Mouse (Mus musculus): ENCODE measurements around the gene Lrp2bp. TPM values are rescaled to one million over a fixed set of nuclear protein-coding genes. Genes with fewer than 3 reads are reported as not detected.

Gene Lrp2bp
- polyA plus RNA-seq, 1 experiment: not detected

DNA sequence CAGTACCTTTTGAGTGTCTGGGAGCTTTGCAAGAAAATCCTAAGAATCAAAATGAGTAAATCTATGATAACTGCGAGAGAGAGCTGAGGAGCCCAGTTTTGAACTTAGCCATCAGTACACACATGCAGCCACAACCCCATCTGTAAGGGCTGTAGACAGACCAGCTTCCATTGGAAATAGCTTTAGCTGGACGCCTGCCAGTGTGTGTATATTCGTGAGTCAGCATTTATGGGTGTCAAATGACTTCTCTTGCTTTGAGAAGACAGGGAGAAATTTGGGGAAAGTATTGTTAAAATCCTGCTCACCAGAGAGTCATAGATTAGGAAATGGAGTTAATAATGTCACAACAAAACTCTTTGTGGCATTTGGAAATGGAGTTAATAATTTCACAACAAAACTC lies 12.4 kb upstream of the Lrp2bp start:
- no peak for DNase-seq
- Histone ChIP-seq H3K4me1 (replicated peaks; ENCODE audit: control insufficient read depth, insufficient read depth, low read length) (peaks cover 2% of the 10 kb centered on the region), H3K27ac (ENCODE audit: control insufficient read depth, insufficient read depth, low read length) (no peak overlapping the region), H3K4me3 (ENCODE audit: control insufficient read depth, insufficient read depth, low read length) (no peak overlapping the region), H3K27me3 (ENCODE audit: control insufficient read depth, insufficient read depth, low read length) (no peaks in the 10 kb centered on the region), H3K36me3 (ENCODE audit: control insufficient read depth, insufficient read depth, low read length) (peaks cover 8% of the 10 kb centered on the region; the same call in 1 of the 2 replicates)
- WGBS: 84% methylated on average over 3 of the region's 3 CpGs
- TF ChIP-seq CTCF (IDR thresholded peaks at IDR 0.05; ENCODE audit: borderline replicate concordance, control insufficient read depth, extremely low read depth, insufficient read depth, low read length, poor library complexity) (no peak), POLR2A (IDR thresholded peaks at IDR 0.05; ENCODE audit: control insufficient read depth, extremely low read depth, insufficient read depth, low read length, poor library complexity) (no peak)

DNA sequence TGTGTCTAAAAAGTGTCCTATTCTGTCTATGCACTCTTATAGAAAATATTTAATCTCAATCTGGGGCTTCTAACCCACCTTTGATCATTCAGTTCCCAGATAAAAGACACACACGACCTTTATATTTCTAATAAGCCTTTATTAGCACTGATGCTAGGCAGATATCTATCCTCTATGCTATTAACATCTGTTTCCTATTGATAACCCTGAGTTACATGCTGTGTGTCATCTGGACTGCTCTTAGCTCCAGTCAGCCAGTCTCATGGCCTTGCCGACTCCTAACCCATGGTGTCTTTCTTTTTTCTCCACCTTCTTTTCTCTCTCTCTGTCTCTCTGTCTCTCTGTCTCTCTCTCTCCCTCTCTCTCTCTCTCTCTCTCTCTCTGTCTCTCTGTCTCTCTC lies 10.9 kb upstream of the Lrp2bp start:
- TF ChIP-seq POLR2A (IDR thresholded peaks at IDR 0.05; ENCODE audit: control insufficient read depth, extremely low read depth, insufficient read depth, low read length, poor library complexity) (no peak), CTCF (IDR thresholded peaks at IDR 0.05; ENCODE audit: borderline replicate concordance, control insufficient read depth, extremely low read depth, insufficient read depth, low read length, poor library complexity) (no peak)
- no peak overlapping the region for H3K27ac ChIP-seq (ENCODE audit: control insufficient read depth, insufficient read depth, low read length)
- H3K36me3 ChIP-seq (ENCODE audit: control insufficient read depth, insufficient read depth, low read length): peaks cover 8% of the 10 kb centered on the region; the same call in 1 of the 2 replicates
- H3K4me1 ChIP-seq (replicated peaks; ENCODE audit: control insufficient read depth, insufficient read depth, low read length): peaks cover 2% of the 10 kb centered on the region
- 90% methylated on average over 2 of the region's 2 CpGs for WGBS
- DNase-seq: no peak
- H3K4me3 ChIP-seq (ENCODE audit: control insufficient read depth, insufficient read depth, low read length): no peak overlapping the region
- H3K27me3 ChIP-seq (ENCODE audit: control insufficient read depth, insufficient read depth, low read length): no peaks in the 10 kb centered on the region

DNA sequence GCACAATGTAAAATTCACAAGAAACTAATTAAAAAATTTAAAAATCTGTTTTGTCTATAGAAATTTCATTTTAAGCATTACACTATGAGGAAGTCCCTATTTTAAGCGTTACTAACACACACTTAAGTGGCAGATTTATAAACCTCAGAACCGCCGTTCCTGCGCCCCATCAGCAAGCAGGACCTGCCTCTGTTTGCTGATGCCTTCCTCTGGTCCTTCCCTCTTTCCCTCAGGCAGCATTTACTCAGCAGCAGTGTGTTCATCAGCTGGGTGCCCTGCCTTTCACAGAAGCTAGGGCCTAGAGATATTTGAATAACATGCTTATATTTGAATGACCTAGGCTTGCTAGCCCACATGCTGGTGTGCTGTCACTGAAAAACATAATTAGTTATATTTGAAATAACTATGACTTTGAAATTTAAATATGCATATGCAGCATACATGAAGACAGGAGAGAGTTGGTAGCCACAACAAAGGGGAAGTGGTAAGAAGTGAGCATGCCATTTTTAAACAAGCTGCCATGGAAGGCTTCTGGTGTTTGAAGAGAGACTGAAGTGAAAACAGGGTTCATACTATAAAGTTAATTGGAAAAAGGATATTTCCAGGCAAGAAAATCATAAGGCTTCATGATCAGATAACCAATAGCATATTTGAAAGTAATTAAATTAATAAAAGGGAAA lies 8.3 kb upstream of the Lrp2bp start:
- H3K27ac ChIP-seq (ENCODE audit: control insufficient read depth, insufficient read depth, low read length): no peak overlapping the region
- H3K36me3 ChIP-seq (ENCODE audit: control insufficient read depth, insufficient read depth, low read length): peaks cover 6% of the 10 kb centered on the region; the same call in 1 of the 2 replicates
- H3K4me1 ChIP-seq (replicated peaks; ENCODE audit: control insufficient read depth, insufficient read depth, low read length): peaks cover 2% of the 10 kb centered on the region
- TF ChIP-seq POLR2A (IDR thresholded peaks at IDR 0.05; ENCODE audit: control insufficient read depth, extremely low read depth, insufficient read depth, low read length, poor library complexity) (no peak), CTCF (IDR thresholded peaks at IDR 0.05; ENCODE audit: borderline replicate concordance, control insufficient read depth, extremely low read depth, insufficient read depth, low read length, poor library complexity) (no peak)
- no peaks in the 10 kb centered on the region for H3K27me3 ChIP-seq (ENCODE audit: control insufficient read depth, insufficient read depth, low read length)
- WGBS: 42% methylated on average over 4 of the region's 4 CpGs
- no peak for DNase-seq
- H3K4me3 ChIP-seq (ENCODE audit: control insufficient read depth, insufficient read depth, low read length): no peak overlapping the region

DNA sequence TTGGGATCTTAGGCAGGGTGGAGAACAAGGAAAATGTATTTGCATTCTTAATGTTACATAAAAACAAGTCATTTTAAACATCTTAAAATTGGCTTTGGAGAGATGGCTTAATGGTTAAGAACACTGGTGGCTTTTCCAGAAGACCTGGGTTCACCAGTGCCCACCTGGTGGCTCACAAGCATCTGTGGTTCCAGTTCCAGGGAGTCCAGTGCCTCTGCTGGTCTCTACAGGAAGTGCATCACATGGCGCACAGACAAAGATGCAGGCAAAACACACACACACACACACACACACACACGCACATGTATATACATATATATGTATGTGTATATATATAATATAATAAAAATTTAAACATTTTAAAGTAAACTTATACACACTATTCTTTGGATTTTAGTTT lies 5.0 kb upstream of the Lrp2bp start:
- H3K4me3 ChIP-seq (ENCODE audit: control insufficient read depth, insufficient read depth, low read length): no peak overlapping the region
- DNase-seq: peak; percentile 38

DNA sequence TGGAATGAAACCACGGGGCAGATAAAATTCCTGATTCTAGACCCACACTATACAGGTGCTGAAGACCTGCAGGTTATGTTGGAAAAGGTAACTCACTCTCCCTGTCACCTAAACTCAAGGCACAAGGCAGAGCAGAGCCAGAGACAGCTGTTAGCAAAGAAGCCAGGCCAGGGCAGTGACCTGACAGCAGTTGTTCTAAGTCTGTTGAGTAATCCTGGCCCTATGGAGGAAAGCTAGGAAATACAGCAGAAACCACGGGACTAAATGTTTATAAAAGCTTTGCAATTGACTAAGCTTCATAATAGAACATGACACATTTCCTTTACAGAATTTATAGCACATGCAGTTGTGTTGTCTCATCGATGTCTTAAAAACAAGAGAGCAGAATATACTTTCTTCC lies 3.5 kb upstream of the Lrp2bp start:
- H3K27me3 ChIP-seq (ENCODE audit: control insufficient read depth, insufficient read depth, low read length): no peaks in the 10 kb centered on the region
- TF ChIP-seq CTCF (IDR thresholded peaks at IDR 0.05; ENCODE audit: borderline replicate concordance, control insufficient read depth, extremely low read depth, insufficient read depth, low read length, poor library complexity) (no peak), POLR2A (IDR thresholded peaks at IDR 0.05; ENCODE audit: control insufficient read depth, extremely low read depth, insufficient read depth, low read length, poor library complexity) (no peak)
- no peak overlapping the region for H3K27ac ChIP-seq (ENCODE audit: control insufficient read depth, insufficient read depth, low read length)
- WGBS: 93% methylated on average over 3 of the region's 3 CpGs
- peaks cover 7% of the 10 kb centered on the region for H3K4me1 ChIP-seq (replicated peaks; ENCODE audit: control insufficient read depth, insufficient read depth, low read length)
- peaks cover 15% of the 10 kb centered on the region; the same call in 1 of the 2 replicates for H3K36me3 ChIP-seq (ENCODE audit: control insufficient read depth, insufficient read depth, low read length)
- DNase-seq: no peak
- no peak overlapping the region for H3K4me3 ChIP-seq (ENCODE audit: control insufficient read depth, insufficient read depth, low read length)

More for the DNA sequence above, 5.0 kb upstream of the Lrp2bp start:
- no peak for TF ChIP-seq CTCF (IDR thresholded peaks at IDR 0.05; ENCODE audit: borderline replicate concordance, control insufficient read depth, extremely low read depth, insufficient read depth, low read length, poor library complexity)
- no peak for TF ChIP-seq POLR2A (IDR thresholded peaks at IDR 0.05; ENCODE audit: control insufficient read depth, extremely low read depth, insufficient read depth, low read length, poor library complexity)
- 100% methylated on average over 2 of the region's 2 CpGs for WGBS
- Histone ChIP-seq H3K27ac (ENCODE audit: control insufficient read depth, insufficient read depth, low read length) (no peak overlapping the region; the same call in 1 of the 2 replicates), H3K4me1 (replicated peaks; ENCODE audit: control insufficient read depth, insufficient read depth, low read length) (peaks cover 4% of the 10 kb centered on the region), H3K36me3 (ENCODE audit: control insufficient read depth, insufficient read depth, low read length) (peaks cover 15% of the 10 kb centered on the region; the same call in 1 of the 2 replicates), H3K27me3 (ENCODE audit: control insufficient read depth, insufficient read depth, low read length) (no peaks in the 10 kb centered on the region)

DNA sequence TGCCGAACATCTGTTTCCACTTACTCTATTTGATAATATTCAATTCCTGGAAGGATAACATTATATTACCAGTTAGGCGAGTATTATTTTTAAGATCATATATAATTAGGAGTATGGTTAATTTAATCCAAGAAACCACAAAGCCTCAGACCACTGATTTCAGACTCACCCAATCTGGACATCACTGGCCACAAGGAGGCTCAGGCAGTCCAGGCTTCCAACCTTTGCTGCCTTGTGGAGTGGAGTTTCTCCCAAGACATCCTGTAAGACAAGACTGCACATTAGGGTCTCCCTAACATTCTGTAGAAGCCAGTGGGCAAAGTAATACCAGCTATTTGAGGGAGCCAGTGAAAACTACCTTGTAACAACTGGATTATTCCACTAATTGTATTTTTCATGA lies 875 bp upstream of the Lrp2bp start:
- no peak overlapping the region for H3K27ac ChIP-seq (ENCODE audit: control insufficient read depth, insufficient read depth, low read length)
- no peaks in the 10 kb centered on the region for H3K27me3 ChIP-seq (ENCODE audit: control insufficient read depth, insufficient read depth, low read length)
- 96% methylated on average over 2 of the region's 2 CpGs for WGBS
- no peak for DNase-seq
- H3K36me3 ChIP-seq (ENCODE audit: control insufficient read depth, insufficient read depth, low read length): peaks cover 15% of the 10 kb centered on the region; the same call in 1 of the 2 replicates
- H3K4me1 ChIP-seq (replicated peaks; ENCODE audit: control insufficient read depth, insufficient read depth, low read length): peaks cover 5% of the 10 kb centered on the region
- TF ChIP-seq CTCF (IDR thresholded peaks at IDR 0.05; ENCODE audit: borderline replicate concordance, control insufficient read depth, extremely low read depth, insufficient read depth, low read length, poor library complexity) (no peak), POLR2A (IDR thresholded peaks at IDR 0.05; ENCODE audit: control insufficient read depth, extremely low read depth, insufficient read depth, low read length, poor library complexity) (no peak)
- no peak overlapping the region for H3K4me3 ChIP-seq (ENCODE audit: control insufficient read depth, insufficient read depth, low read length)
